Mouse (Mus musculus) embryonic facial prominence, embryonic 14.5 days (tissue): Measurements from ENCODE around the gene Cdc42bpa. TPM values are rescaled to one million over a fixed set of nuclear protein-coding genes. Genes with fewer than 3 reads are reported as not detected.

Experiments
- ATAC-seq: fragments of 200-750 bp; cut with Nextera tagmentation; 2 replicates; pipeline ENCODE4 v1.8.0; 2017; ENCODE audit warnings: low read depth, moderate number of reproducible peaks, moderate TSS enrichment
- DNase-seq: peaks from one replicate; pipeline ENCODE4 v3.0.0-alpha.2; 2015; ENCODE audit warnings: low spot score
- H3K27ac ChIP-seq: fragments of 300-500 bp; sonication (generic); replicated peaks from 2 replicates; pipeline ENCODE4 v1.5.1; 2014; ENCODE audit warnings: low read depth, mild to moderate bottlenecking, low read length, moderate library complexity
- H3K27me3 ChIP-seq: fragments of 300-500 bp; sonication (generic); replicated peaks from 2 replicates; pipeline ENCODE4 v1.6.1; 2014; ENCODE audit warnings: low read length; ENCODE audit not compliant: control insufficient read depth, insufficient read depth
- H3K36me3 ChIP-seq: fragments of 300-500 bp; sonication (generic); 2 replicates; pipeline ENCODE4 v1.6.1; 2014; ENCODE audit warnings: low read length, mixed read lengths; ENCODE audit not compliant: control insufficient read depth, insufficient read depth
- H3K4me1 ChIP-seq: fragments of 300-500 bp; sonication (generic); 2 replicates; pipeline ENCODE4 v1.6.1; 2014; ENCODE audit warnings: antibody characterized with exemption, low read length; ENCODE audit not compliant: control insufficient read depth, insufficient read depth
- H3K4me2 ChIP-seq: fragments of 300-500 bp; sonication (generic); 2 replicates; pipeline ENCODE4 v1.6.1; 2014; ENCODE audit warnings: low read depth, mild to moderate bottlenecking, low read length, moderate library complexity, mixed read lengths
- H3K4me3 ChIP-seq: fragments of 300-500 bp; sonication (generic); 2 replicates; pipeline ENCODE4 v1.5.1; 2014; ENCODE audit warnings: low read depth, mild to moderate bottlenecking, low read length
- H3K9ac ChIP-seq: fragments of 300-500 bp; sonication (generic); 2 replicates; pipeline ENCODE4 v1.6.1; 2014; ENCODE audit warnings: low read depth, mild to moderate bottlenecking, low read length, moderate library complexity, mixed read lengths
- H3K9me3 ChIP-seq: fragments of 300-500 bp; sonication (generic); 2 replicates; pipeline ENCODE4 v1.6.1; 2016; ENCODE audit warnings: low read length; ENCODE audit not compliant: control insufficient read depth
- WGBS: fragments of 180-500 bp; shearing (Covaris S2); extraction: QIAGEN DNeasy Blood & Tissue Kit; methylation state at CpG from one replicate; pipeline ENCODE4 v1.1.7; 2014; 5-methylcytosine and 5-hydroxymethylcytosine counted together
- polyA plus RNA-seq: library from polyadenylated mRNA; unstranded; fragments of >200 nt; fragmentation: Nextera tagmentation; extraction: Ambion mirVana; gene quantifications from 2 replicates; pipeline ENCODE4 v1.2.1, GENCODE M21; 2014

Gene Cdc42bpa
- polyA plus RNA-seq, 1 experiment from 2014 or later, result 16.3 TPM

- no peaks in the 10 kb centered on the region for H3K27me3 ChIP-seq
- no peak overlapping the region for H3K9ac ChIP-seq
- DNase-seq, result peak; percentile 6
- no peak overlapping the region for H3K4me2 ChIP-seq
- H3K9me3 ChIP-seq, result no peaks in the 10 kb centered on the region
- H3K27ac ChIP-seq, result no peak overlapping the region
- no peaks in the 10 kb centered on the region for H3K36me3 ChIP-seq
- ATAC-seq, result no peak
- no peaks in the 10 kb centered on the region for H3K4me1 ChIP-seq
- H3K4me3 ChIP-seq, result no peak overlapping the region
- 69% methylated on average over 7 of the region's 7 CpGs for WGBS
These were observed 8.7 kb upstream of the Cdc42bpa start for GRCm38 (mm10) chr1:179951597-179951996.

GRCm38 (mm10) chr1:179953251-179953650, 7.0 kb upstream of the Cdc42bpa start:
- ATAC-seq (no peak), DNase-seq (no peak)
- H3K9ac ChIP-seq, result no peak overlapping the region
- H3K4me1 ChIP-seq, result no peaks in the 10 kb centered on the region
- no peak overlapping the region for H3K4me2 ChIP-seq
- 86% methylated on average over 3 of the region's 3 CpGs for WGBS
- H3K4me3 ChIP-seq, result no peak overlapping the region
- H3K27ac ChIP-seq, result no peak overlapping the region
- no peaks in the 10 kb centered on the region for H3K36me3 ChIP-seq
- no peaks in the 10 kb centered on the region for H3K27me3 ChIP-seq
- no peaks in the 10 kb centered on the region for H3K9me3 ChIP-seq

- no peak for DNase-seq
- no peak overlapping the region for H3K9ac ChIP-seq
- no peak for ATAC-seq
- peaks cover 17% of the 10 kb centered on the region for H3K4me1 ChIP-seq
- H3K27ac ChIP-seq, result no peak overlapping the region
- H3K27me3 ChIP-seq, result no peaks in the 10 kb centered on the region
- H3K4me3 ChIP-seq, result no peak overlapping the region
- H3K9me3 ChIP-seq, result no peaks in the 10 kb centered on the region
- no peak overlapping the region for H3K4me2 ChIP-seq
- H3K36me3 ChIP-seq, result no peaks in the 10 kb centered on the region
- 72% methylated on average over 3 of the region's 3 CpGs for WGBS
These were observed 2.8 kb upstream of the Cdc42bpa start for GRCm38 (mm10) chr1:179957431-179957830.

GRCm38 (mm10) chr1:179958871-179959720, 1.2 kb upstream of the Cdc42bpa start:
- Histone ChIP-seq H3K4me2 (peak overlapping the region; percentile 70), H3K9me3 (no peaks in the 10 kb centered on the region), H3K36me3 (no peaks in the 10 kb centered on the region), H3K4me1 (peaks cover 22% of the 10 kb centered on the region), H3K27me3 (no peaks in the 10 kb centered on the region), H3K27ac (peak overlapping the region; percentile 94), H3K9ac (peak overlapping the region; percentile 93), H3K4me3 (peak overlapping the region; percentile 75)
- WGBS, result 7% methylated on average over 24 of the region's 41 CpGs
- DNase-seq (peak; percentile 32), ATAC-seq (no peak)

- 2% methylated on average over 9 of the region's 9 CpGs for WGBS
- H3K27ac ChIP-seq, result peak overlapping the region; percentile 94
- H3K4me2 ChIP-seq, result peak overlapping the region; percentile 70
- no peaks in the 10 kb centered on the region for H3K9me3 ChIP-seq
- DNase-seq (no peak), ATAC-seq (no peak)
- H3K27me3 ChIP-seq, result no peaks in the 10 kb centered on the region
- H3K4me1 ChIP-seq, result peaks cover 22% of the 10 kb centered on the region
- peak overlapping the region; percentile 75 for H3K4me3 ChIP-seq
- no peaks in the 10 kb centered on the region for H3K36me3 ChIP-seq
- peak overlapping the region; percentile 93 for H3K9ac ChIP-seq
These were observed 238 bp downstream of the Cdc42bpa start for GRCm38 (mm10) chr1:179960543-179960876.

- no peak for ATAC-seq
- Histone ChIP-seq H3K4me3 (peak overlapping the region; percentile 75), H3K4me2 (peak overlapping the region; percentile 70), H3K27me3 (no peaks in the 10 kb centered on the region), H3K4me1 (peaks cover 22% of the 10 kb centered on the region), H3K9ac (peak overlapping the region; percentile 93), H3K36me3 (no peaks in the 10 kb centered on the region), H3K9me3 (no peaks in the 10 kb centered on the region), H3K27ac (no peak overlapping the region)
- WGBS, result under 1% methylated on average over 16 of the region's 16 CpGs
- no peak for DNase-seq
These were observed 818 bp downstream of the Cdc42bpa start for GRCm38 (mm10) chr1:179960882-179961698.

- ATAC-seq (no peak), DNase-seq (no peak)
- H3K27me3 ChIP-seq, result no peaks in the 10 kb centered on the region
- H3K36me3 ChIP-seq, result no peaks in the 10 kb centered on the region
- H3K4me2 ChIP-seq, result peak overlapping the region; percentile 70
- peak overlapping the region; percentile 93 for H3K9ac ChIP-seq
- H3K4me3 ChIP-seq, result peak overlapping the region; percentile 75
- no peak overlapping the region for H3K27ac ChIP-seq
- 39% methylated on average over 4 of the region's 4 CpGs for WGBS
- peaks cover 22% of the 10 kb centered on the region for H3K4me1 ChIP-seq
- no peaks in the 10 kb centered on the region for H3K9me3 ChIP-seq
These were observed 1.5 kb downstream of the Cdc42bpa start for GRCm38 (mm10) chr1:179961777-179962176.

GRCm38 (mm10) chr1:179969776-179970428, 9.6 kb downstream of the Cdc42bpa start:
- 70% methylated on average over 5 of the region's 5 CpGs for WGBS
- H3K9me3 ChIP-seq, result no peaks in the 10 kb centered on the region
- H3K27ac ChIP-seq, result no peak overlapping the region
- ATAC-seq (no peak), DNase-seq (peak; percentile 20)
- H3K4me1 ChIP-seq, result peaks cover 6% of the 10 kb centered on the region; the same call in 1 of the 2 replicates
- H3K27me3 ChIP-seq, result no peaks in the 10 kb centered on the region
- H3K9ac ChIP-seq, result no peak overlapping the region
- H3K4me2 ChIP-seq, result no peak overlapping the region
- no peak overlapping the region for H3K4me3 ChIP-seq
- no peaks in the 10 kb centered on the region for H3K36me3 ChIP-seq
